Mouse (Mus musculus): Measurements from ENCODE around the gene Mxd4.

- no peak for TF ChIP-seq CTCF (IDR thresholded peaks at IDR 0.05; ENCODE audit: extremely low read depth, insufficient read depth, insufficient read length, insufficient replicate concordance)
- TF ChIP-seq POLR2A (IDR thresholded peaks at IDR 0.05; ENCODE audit: low read depth, low read length): no peak
Measured at GRCm38 (mm10) chr5:34235056-34235455, 47.5 kb upstream of the Mxd4 start.
